Mouse (Mus musculus): ENCODE measurements around the gene Cxadr. TPM values are rescaled to one million over a fixed set of nuclear protein-coding genes. Genes with fewer than 3 reads are reported as not detected.

Cxadr gene
- polyA plus RNA-seq, 1 experiment from 2014 or later: 27.1 TPM

DNA sequence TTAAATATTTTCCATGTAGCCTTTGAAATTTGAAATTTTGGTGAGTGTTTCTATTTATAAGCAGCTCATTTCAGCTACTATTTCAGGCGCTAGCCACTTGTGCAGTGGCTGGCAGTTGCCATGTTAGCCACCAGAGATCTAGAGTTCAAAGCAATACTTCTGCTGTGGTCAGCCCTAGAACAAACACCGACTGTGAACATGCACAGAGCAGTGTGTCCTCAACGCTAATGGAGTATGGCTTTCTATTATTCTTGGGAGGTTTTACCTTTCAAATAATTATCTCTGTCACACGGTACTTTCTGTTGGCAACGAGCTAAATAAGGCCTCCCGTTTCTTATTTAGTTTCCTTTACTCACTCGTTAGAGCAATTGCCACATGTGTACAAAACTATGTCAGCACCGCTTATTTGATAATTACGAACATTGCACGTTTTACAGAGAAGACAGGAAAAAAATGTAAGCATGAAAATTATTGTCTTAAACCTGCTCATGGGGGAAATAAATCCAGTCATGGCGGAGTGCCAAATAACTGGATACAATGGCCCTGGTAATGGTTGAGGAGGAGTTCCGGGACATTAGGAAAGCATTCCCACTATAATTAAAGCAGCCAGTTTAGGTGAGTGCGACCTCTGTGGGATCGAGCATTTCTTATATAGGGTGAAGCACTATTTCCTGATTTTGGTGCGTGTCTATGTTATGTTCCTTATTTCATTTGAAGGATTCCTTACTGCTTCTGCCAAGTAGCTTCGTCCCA, 12.0 kb downstream of the Cxadr start:
- H3K4me2 ChIP-seq (ENCODE audit: low read depth, low read length): 0 out of 2 replicates have a peak overlapping the region, but pooled peaks have one; percentile 3
- peaks cover 11% of the 10 kb centered on the region for H3K4me1 ChIP-seq (ENCODE audit: insufficient read depth)
- ATAC-seq: no peak
- DNase-seq: no peak
- no peaks in the 10 kb centered on the region for H3K9me3 ChIP-seq (ENCODE audit: low read length)
- no peaks in the 10 kb centered on the region for H3K36me3 ChIP-seq (replicated peaks; ENCODE audit: insufficient read depth, low read length)
- H3K9ac ChIP-seq (replicated peaks): no peak overlapping the region
- H3K27ac ChIP-seq (ENCODE audit: low read depth): 0 out of 2 replicates have a peak overlapping the region, but pooled peaks have one; percentile 7
- H3K27me3 ChIP-seq (ENCODE audit: insufficient read depth, low read length): no peaks in the 10 kb centered on the region
- no peak overlapping the region for H3K4me3 ChIP-seq (ENCODE audit: low read depth, low read length)
- no peak for TF ChIP-seq EP300 (IDR thresholded peaks at IDR 0.05; ENCODE audit: low read depth)
- TF ChIP-seq CTCF (IDR thresholded peaks at IDR 0.05; ENCODE audit: low read depth): no peak
- 69% methylated on average over 16 of the region's 16 CpGs for WGBS (ENCODE audit: insufficient replicate concordance)

- H3K27me3 ChIP-seq (ENCODE audit: insufficient read depth, low read length): no peaks in the 10 kb centered on the region
- DNase-seq (no peak), ATAC-seq (no peak)
- 71% methylated on average over 6 of the region's 6 CpGs for WGBS (ENCODE audit: insufficient replicate concordance)
- no peak overlapping the region for H3K27ac ChIP-seq (ENCODE audit: low read depth)
- no peak overlapping the region for H3K4me3 ChIP-seq (ENCODE audit: low read depth, low read length)
- H3K9ac ChIP-seq (replicated peaks): no peak overlapping the region
- 0 out of 2 replicates have a peak overlapping the region, but pooled peaks have one; percentile 3 for H3K4me2 ChIP-seq (ENCODE audit: low read depth, low read length)
- TF ChIP-seq CTCF (IDR thresholded peaks at IDR 0.05; ENCODE audit: low read depth) (no peak), EP300 (IDR thresholded peaks at IDR 0.05; ENCODE audit: low read depth) (no peak)
- H3K4me1 ChIP-seq (ENCODE audit: insufficient read depth): peaks cover 8% of the 10 kb centered on the region; the same call in 1 of the 2 replicates
- no peaks in the 10 kb centered on the region for H3K9me3 ChIP-seq (ENCODE audit: low read length)
- no peaks in the 10 kb centered on the region for H3K36me3 ChIP-seq (replicated peaks; ENCODE audit: insufficient read depth, low read length)
These were observed 12.7 kb downstream of the Cxadr start for GRCm38 (mm10) chr16:78314026-78314425.

GRCm38 (mm10) chr16:78316849-78317248, 15.6 kb downstream of the Cxadr start:
- Histone ChIP-seq H3K27ac (ENCODE audit: low read depth) (no peak overlapping the region), H3K4me2 (ENCODE audit: low read depth, low read length) (no peak overlapping the region), H3K36me3 (replicated peaks; ENCODE audit: insufficient read depth, low read length) (no peaks in the 10 kb centered on the region), H3K27me3 (ENCODE audit: insufficient read depth, low read length) (no peaks in the 10 kb centered on the region), H3K4me1 (ENCODE audit: insufficient read depth) (peaks cover 9% of the 10 kb centered on the region), H3K9me3 (ENCODE audit: low read length) (no peaks in the 10 kb centered on the region), H3K9ac (replicated peaks) (no peak overlapping the region), H3K4me3 (ENCODE audit: low read depth, low read length) (no peak overlapping the region)
- WGBS (ENCODE audit: insufficient replicate concordance): 79% methylated on average over 9 of the region's 9 CpGs
- TF ChIP-seq CTCF (IDR thresholded peaks at IDR 0.05; ENCODE audit: low read depth): peak; percentile 73
- TF ChIP-seq EP300 (IDR thresholded peaks at IDR 0.05; ENCODE audit: low read depth): no peak
- peak; percentile 52 for DNase-seq
- peak; percentile 33; the same call in 1 of the 2 replicates for ATAC-seq

DNA sequence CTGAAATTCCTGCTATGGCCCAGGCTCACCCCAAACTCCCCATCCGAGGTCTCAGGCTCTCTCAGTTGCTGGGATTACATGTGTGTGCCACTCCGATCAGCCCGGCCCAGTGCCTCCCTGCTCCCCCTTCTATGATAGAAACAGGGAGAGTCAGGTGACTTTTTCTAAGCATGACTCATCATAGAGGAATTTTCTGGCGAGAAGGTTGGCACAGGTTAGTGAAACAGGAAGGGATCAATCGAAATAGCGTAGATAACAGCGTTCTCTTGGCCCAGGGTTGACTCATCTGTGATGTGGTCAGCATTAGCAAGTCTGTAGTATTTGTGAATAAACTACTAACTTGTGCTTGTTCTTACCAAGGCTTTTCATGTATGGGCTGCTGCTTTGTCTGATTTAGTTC, 16.7 kb downstream of the Cxadr start:
- TF ChIP-seq EP300 (IDR thresholded peaks at IDR 0.05; ENCODE audit: low read depth) (peak; percentile 33; the same call in 1 of the 2 replicates), CTCF (IDR thresholded peaks at IDR 0.05; ENCODE audit: low read depth) (no peak)
- WGBS (ENCODE audit: insufficient replicate concordance): 33% methylated on average over 7 of the region's 7 CpGs
- Histone ChIP-seq H3K36me3 (replicated peaks; ENCODE audit: insufficient read depth, low read length) (no peaks in the 10 kb centered on the region), H3K4me3 (ENCODE audit: low read depth, low read length) (no peak overlapping the region), H3K27me3 (ENCODE audit: insufficient read depth, low read length) (no peaks in the 10 kb centered on the region), H3K9ac (replicated peaks) (no peak overlapping the region), H3K4me2 (ENCODE audit: low read depth, low read length) (0 out of 2 replicates have a peak overlapping the region, but pooled peaks have one; percentile 26), H3K9me3 (ENCODE audit: low read length) (no peaks in the 10 kb centered on the region), H3K27ac (ENCODE audit: low read depth) (peak overlapping the region; percentile 49), H3K4me1 (ENCODE audit: insufficient read depth) (peaks cover 11% of the 10 kb centered on the region)
- ATAC-seq (peak; percentile 90), DNase-seq (no peak)

DNA sequence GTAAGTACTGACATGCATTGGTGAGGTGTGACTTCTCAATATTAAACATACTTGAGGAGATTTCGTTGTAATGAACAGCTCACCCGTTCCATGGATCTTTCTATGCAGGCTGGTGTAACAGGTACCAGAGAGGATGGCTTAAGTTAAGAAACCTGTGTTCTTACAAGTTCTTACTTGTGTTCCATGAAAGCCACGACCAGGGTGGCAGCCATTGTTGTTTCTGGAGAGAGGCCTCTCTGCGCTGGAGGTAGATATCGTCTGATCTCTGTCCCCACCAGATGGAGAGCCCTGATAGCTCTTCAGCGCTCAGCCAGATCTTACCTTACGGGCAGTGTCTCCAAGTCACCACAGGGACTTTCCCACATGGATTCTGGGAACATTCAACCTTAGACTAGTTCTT, 18.4 kb downstream of the Cxadr start:
- Histone ChIP-seq H3K4me3 (ENCODE audit: low read depth, low read length) (no peak overlapping the region), H3K4me1 (ENCODE audit: insufficient read depth) (peaks cover 4% of the 10 kb centered on the region), H3K4me2 (ENCODE audit: low read depth, low read length) (no peak overlapping the region), H3K9ac (replicated peaks) (no peak overlapping the region), H3K27me3 (ENCODE audit: insufficient read depth, low read length) (no peaks in the 10 kb centered on the region), H3K9me3 (ENCODE audit: low read length) (no peaks in the 10 kb centered on the region), H3K27ac (ENCODE audit: low read depth) (no peak overlapping the region), H3K36me3 (replicated peaks; ENCODE audit: insufficient read depth, low read length) (0 out of 2 replicates have a peak, but pooled peaks cover 2% of the 10 kb centered on the region)
- TF ChIP-seq EP300 (IDR thresholded peaks at IDR 0.05; ENCODE audit: low read depth) (no peak), CTCF (IDR thresholded peaks at IDR 0.05; ENCODE audit: low read depth) (no peak)
- ATAC-seq: no peak
- no peak for DNase-seq
- 66% methylated on average over 7 of the region's 7 CpGs for WGBS (ENCODE audit: insufficient replicate concordance)

GRCm38 (mm10) chr16:78321559-78321958, 20.3 kb downstream of the Cxadr start:
- no peaks in the 10 kb centered on the region for H3K27me3 ChIP-seq (ENCODE audit: insufficient read depth, low read length)

More at GRCm38 (mm10) chr16:78321559-78321958, 20.3 kb downstream of the Cxadr start:
- Histone ChIP-seq H3K4me1 (ENCODE audit: insufficient read depth) (peaks cover 3% of the 10 kb centered on the region), H3K9me3 (ENCODE audit: low read length) (no peaks in the 10 kb centered on the region), H3K4me3 (ENCODE audit: low read depth, low read length) (no peak overlapping the region), H3K9ac (replicated peaks) (no peak overlapping the region), H3K4me2 (ENCODE audit: low read depth, low read length) (no peak overlapping the region), H3K36me3 (replicated peaks; ENCODE audit: insufficient read depth, low read length) (0 out of 2 replicates have a peak, but pooled peaks cover 4% of the 10 kb centered on the region), H3K27ac (ENCODE audit: low read depth) (no peak overlapping the region)
- ATAC-seq (no peak), DNase-seq (no peak)
- 22% methylated on average over 7 of the region's 7 CpGs for WGBS (ENCODE audit: insufficient replicate concordance)
- TF ChIP-seq EP300 (IDR thresholded peaks at IDR 0.05; ENCODE audit: low read depth) (no peak), CTCF (IDR thresholded peaks at IDR 0.05; ENCODE audit: low read depth) (no peak)
